Mouse (Mus musculus): ENCODE data around the gene Galnt2. TPM values are rescaled to one million over a fixed set of nuclear protein-coding genes. Genes with fewer than 3 reads are reported as not detected.

Galnt2 gene
- polyA plus RNA-seq, 1 experiment = 59.4 TPM

DNA sequence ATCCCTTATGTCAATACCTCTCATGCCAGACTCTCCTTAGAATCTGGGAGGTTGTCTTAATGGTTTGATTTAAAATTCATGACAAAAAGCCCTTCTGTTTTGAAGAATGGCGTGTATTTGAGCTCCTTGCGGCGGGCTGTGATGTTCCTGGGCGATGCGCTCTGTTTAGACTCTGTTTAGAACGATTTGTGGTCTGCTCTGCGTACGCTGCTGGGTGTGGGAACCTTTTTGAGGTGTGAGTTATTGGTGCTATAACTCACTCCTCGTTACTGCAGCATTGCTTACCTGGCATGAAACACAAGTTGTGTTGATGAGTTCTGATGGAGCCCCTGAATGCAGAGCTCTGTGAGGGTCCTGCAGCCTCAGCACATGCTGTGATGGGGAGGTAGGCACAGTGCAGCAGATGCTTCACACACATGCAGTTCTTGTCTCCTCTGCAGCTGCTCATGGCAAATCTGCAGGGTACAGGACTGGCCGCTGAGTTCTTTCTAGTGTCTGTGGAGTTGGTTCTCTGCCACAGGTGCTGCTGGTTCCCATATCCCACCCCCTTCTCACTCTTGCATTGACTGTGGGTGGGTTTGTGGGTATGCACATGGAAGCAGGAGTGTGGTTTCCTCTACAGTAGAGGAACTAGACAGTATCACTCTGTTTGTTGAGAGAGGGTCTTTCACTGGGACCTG lies 43.4 kb downstream of the Galnt2 start:
- Histone ChIP-seq H3K36me3 (ENCODE audit: control insufficient read depth, insufficient read depth) (no peaks in the 10 kb centered on the region), H3ac (ENCODE audit: control insufficient read depth, insufficient read length) (no peak overlapping the region), H3K4me2 (ENCODE audit: low read depth) (no peak overlapping the region), H3K4me3 (no peak overlapping the region), H3K27me3 (ENCODE audit: control insufficient read depth, insufficient read depth, insufficient read length) (no peaks in the 10 kb centered on the region), H3K79me2 (ENCODE audit: control insufficient read depth, insufficient read depth) (peaks cover 49% of the 10 kb centered on the region)
- no peak for TF ChIP-seq MAX (IDR thresholded peaks at IDR 0.05; ENCODE audit: low read depth)
- TF ChIP-seq TCF3 (IDR thresholded peaks at IDR 0.05; ENCODE audit: insufficient read length, low read depth) = no peak
- TF ChIP-seq CEBPB (IDR thresholded peaks at IDR 0.05; ENCODE audit: insufficient read depth, poor library complexity, severe bottlenecking) = no peak
- TF ChIP-seq TCF12 (IDR thresholded peaks at IDR 0.05; ENCODE audit: insufficient read depth, poor library complexity, severe bottlenecking) = no peak

DNA sequence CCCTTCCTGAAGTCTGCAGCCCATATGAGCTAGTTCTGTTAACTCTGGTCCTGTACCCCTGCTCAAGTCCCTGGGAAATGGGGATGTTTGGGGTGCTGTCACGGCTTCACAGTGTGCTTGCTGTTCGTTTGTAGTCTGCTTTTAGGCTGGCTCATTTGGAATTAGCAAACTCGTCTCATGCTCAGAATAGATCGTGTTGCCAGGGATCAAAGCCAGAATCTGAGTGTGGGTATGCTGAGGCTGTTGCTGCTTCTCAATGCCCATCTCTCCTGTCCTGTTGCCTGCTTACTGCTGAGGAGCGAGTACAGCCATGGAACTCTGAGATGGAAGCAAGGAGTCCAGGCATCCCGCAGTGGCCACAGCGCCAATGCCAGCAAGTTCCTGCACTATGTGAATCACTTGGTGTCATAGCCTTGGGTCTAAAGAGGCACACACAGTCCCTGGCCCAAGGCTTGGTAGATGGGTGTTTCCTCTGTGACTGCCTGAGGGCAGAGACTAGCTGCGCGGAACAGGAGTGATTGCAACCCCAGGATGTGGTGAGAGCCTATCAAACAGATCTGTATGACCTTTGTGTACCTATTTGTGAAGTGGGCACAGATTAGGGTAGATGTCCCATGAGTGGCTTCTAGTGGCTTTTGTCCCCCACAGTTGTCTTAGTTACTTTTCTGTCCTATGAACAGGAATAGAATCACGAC lies 44.3 kb downstream of the Galnt2 start:
- peaks cover 44% of the 10 kb centered on the region for H3K79me2 ChIP-seq (ENCODE audit: control insufficient read depth, insufficient read depth)
- TF ChIP-seq MAX (IDR thresholded peaks at IDR 0.05; ENCODE audit: low read depth) (no peak), POLR2AphosphoS2 (IDR thresholded peaks at IDR 0.05; ENCODE audit: insufficient read length, low read depth) (no peak), CEBPB (IDR thresholded peaks at IDR 0.05; ENCODE audit: insufficient read depth, poor library complexity, severe bottlenecking) (no peak), MYOD1 (IDR thresholded peaks at IDR 0.05; ENCODE audit: control insufficient read depth in 1 of 3, insufficient read length in 2 of 3, low read depth in 2 of 3) (no peak), MYOG (IDR thresholded peaks at IDR 0.05; ENCODE audit: control insufficient read depth in 1 of 3, insufficient read depth in 1 of 3, insufficient read length in 2 of 3, low read depth in 2 of 3) (no peak), E2F4 (IDR thresholded peaks at IDR 0.05; ENCODE audit: insufficient read depth) (no peak), TCF12 (IDR thresholded peaks at IDR 0.05; ENCODE audit: insufficient read depth, poor library complexity, severe bottlenecking) (no peak), TCF3 (IDR thresholded peaks at IDR 0.05; ENCODE audit: insufficient read length, low read depth) (no peak), REST (IDR thresholded peaks at IDR 0.05; ENCODE audit: insufficient read depth, insufficient read length) (no peak), SRF (IDR thresholded peaks at IDR 0.05; ENCODE audit: control insufficient read depth, insufficient read length, low read depth) (no peak), POLR2A (IDR thresholded peaks at IDR 0.05; ENCODE audit: insufficient read length, low read depth) (no peak), USF1 (IDR thresholded peaks at IDR 0.05; ENCODE audit: low read depth) (no peak)
- no peaks in the 10 kb centered on the region for H3K36me3 ChIP-seq (ENCODE audit: control insufficient read depth, insufficient read depth)

DNA sequence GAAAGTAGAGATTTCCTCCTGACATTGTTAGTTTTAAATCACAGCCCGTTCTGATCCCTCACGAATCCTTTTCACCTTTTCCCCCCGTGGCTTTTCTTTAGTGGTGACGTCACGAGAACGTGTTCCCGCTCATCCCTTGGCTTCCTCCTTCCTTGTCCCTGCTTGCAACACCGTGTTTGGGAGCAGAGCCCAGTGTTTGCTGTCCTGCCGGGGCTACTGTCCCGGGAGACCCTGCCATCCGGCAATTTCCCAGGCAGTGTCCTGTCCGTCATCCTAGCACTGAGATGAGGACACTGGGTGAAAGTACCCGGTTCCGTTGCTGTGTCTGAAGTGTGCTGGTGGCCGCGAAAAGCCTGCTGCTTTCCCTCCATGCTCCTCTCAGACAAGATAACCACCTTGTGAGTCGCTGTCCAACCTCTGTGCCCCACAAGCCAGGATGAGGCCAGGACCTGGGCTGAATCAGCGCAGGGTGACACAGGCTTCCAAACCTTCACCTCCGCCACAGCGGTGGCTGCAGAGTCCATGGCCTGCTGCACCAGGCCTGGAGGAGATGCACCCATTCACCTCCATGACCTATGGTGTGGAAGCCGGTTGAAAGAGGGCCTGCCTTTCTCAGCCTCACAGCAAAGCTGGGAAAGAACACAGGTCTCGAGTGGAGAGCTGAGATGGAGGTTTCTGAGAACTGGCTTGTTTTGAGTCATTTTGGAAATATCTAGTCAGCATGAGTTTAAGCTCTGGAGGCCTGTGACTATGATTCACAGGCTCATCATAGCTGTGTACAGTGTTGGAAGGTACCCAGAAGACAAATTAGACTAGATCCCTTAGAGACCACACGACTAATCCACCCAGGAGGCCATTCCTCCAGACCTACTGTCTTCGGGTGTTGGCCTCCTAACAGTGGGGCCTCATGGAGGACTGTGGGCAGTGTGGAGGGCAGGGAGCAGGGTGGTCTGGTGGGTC lies 47.0 kb downstream of the Galnt2 start:
- Histone ChIP-seq H3K27me3 (ENCODE audit: control insufficient read depth, insufficient read depth, insufficient read length) (no peaks in the 10 kb centered on the region), H3K4me3 (no peak overlapping the region), H3K4me2 (ENCODE audit: low read depth) (peak overlapping the region; percentile 76), H3K36me3 (ENCODE audit: control insufficient read depth, insufficient read depth) (no peaks in the 10 kb centered on the region), H3ac (ENCODE audit: control insufficient read depth, insufficient read length) (no peak overlapping the region), H3K79me2 (ENCODE audit: control insufficient read depth, insufficient read depth) (peaks cover 47% of the 10 kb centered on the region)
- TF ChIP-seq REST (IDR thresholded peaks at IDR 0.05; ENCODE audit: insufficient read depth, insufficient read length) (peak; percentile 41), TCF12 (IDR thresholded peaks at IDR 0.05; ENCODE audit: insufficient read depth, poor library complexity, severe bottlenecking) (no peak)

More for the DNA sequence above, 44.3 kb downstream of the Galnt2 start:
- Histone ChIP-seq H3K27me3 (ENCODE audit: control insufficient read depth, insufficient read depth, insufficient read length) (no peaks in the 10 kb centered on the region), H3K4me2 (ENCODE audit: low read depth) (no peak overlapping the region), H3K4me3 (no peak overlapping the region), H3ac (ENCODE audit: control insufficient read depth, insufficient read length) (no peak overlapping the region)

DNA sequence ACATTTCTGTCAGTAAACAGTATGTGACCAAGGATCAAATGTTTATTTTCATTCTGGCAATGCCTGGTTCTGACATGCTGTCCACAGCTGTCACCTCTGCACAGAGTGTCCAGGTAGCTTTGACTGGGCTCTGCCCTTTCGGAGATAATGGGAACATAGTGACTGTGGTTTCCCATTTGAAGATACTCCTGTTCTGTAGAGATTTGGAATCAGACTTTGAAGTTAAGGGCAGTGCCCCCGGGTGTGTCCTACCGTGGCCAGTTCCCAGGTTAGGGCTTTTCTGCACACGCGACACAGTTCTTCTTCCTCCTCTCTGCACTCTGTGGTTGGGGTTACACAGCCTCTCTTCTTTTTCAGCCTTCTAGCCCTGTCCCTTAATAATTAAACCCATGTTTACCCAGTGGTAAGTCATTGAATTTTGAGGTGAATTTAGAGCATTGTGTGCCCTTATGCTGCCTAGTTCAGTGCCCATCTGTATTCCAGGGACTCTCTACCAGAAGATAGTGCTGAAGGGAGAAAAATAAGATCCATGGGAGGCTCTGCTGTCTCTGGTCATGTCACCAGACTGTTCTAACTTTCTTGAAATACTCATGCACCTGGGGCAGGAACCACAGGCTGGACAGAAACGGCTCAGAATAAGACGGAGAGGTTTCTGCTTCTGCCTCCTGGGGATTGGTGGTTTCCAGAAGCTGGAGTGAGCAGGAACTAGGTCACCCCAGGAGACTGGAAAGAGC lies 47.9 kb downstream of the Galnt2 start:
- TF ChIP-seq TCF3 (IDR thresholded peaks at IDR 0.05; ENCODE audit: insufficient read length, low read depth) (no peak), E2F4 (IDR thresholded peaks at IDR 0.05; ENCODE audit: insufficient read depth) (no peak), USF1 (IDR thresholded peaks at IDR 0.05; ENCODE audit: low read depth) (no peak), MAX (IDR thresholded peaks at IDR 0.05; ENCODE audit: low read depth) (no peak), MYOD1 (IDR thresholded peaks at IDR 0.05; ENCODE audit: control insufficient read depth in 1 of 3, insufficient read length in 2 of 3, low read depth in 2 of 3) (no peak), MYOG (IDR thresholded peaks at IDR 0.05; ENCODE audit: control insufficient read depth in 1 of 3, insufficient read depth in 1 of 3, insufficient read length in 2 of 3, low read depth in 2 of 3) (no peak), POLR2A (IDR thresholded peaks at IDR 0.05; ENCODE audit: insufficient read length, low read depth) (no peak), POLR2AphosphoS2 (IDR thresholded peaks at IDR 0.05; ENCODE audit: insufficient read length, low read depth) (no peak), TCF12 (IDR thresholded peaks at IDR 0.05; ENCODE audit: insufficient read depth, poor library complexity, severe bottlenecking) (no peak), SRF (IDR thresholded peaks at IDR 0.05; ENCODE audit: control insufficient read depth, insufficient read length, low read depth) (no peak), CEBPB (IDR thresholded peaks at IDR 0.05; ENCODE audit: insufficient read depth, poor library complexity, severe bottlenecking) (no peak), REST (IDR thresholded peaks at IDR 0.05; ENCODE audit: insufficient read depth, insufficient read length) (no peak)
- Histone ChIP-seq H3K4me2 (ENCODE audit: low read depth) (peak overlapping the region; percentile 76), H3K79me2 (ENCODE audit: control insufficient read depth, insufficient read depth) (peaks cover 46% of the 10 kb centered on the region), H3ac (ENCODE audit: control insufficient read depth, insufficient read length) (no peak overlapping the region), H3K27me3 (ENCODE audit: control insufficient read depth, insufficient read depth, insufficient read length) (no peaks in the 10 kb centered on the region), H3K4me3 (no peak overlapping the region), H3K36me3 (ENCODE audit: control insufficient read depth, insufficient read depth) (no peaks in the 10 kb centered on the region)

Measured in myocyte (in vitro differentiated cells).